Mouse (Mus musculus) layer of hippocampus, adult 11-12 months (tissue): Measurements from ENCODE around the gene Ugt2a1.
"Not testable (repeated sequence)": the region's sequence is repeated elsewhere in the genome, so short reads cannot be mapped to it uniquely, and the experiment has no call there.

Source experiments
- DNase-seq: peaks from one replicate; pipeline ENCODE4 v3.0.0; 2022; ENCODE audit warnings: low spot score

Gene Ugt2a1

DNA sequence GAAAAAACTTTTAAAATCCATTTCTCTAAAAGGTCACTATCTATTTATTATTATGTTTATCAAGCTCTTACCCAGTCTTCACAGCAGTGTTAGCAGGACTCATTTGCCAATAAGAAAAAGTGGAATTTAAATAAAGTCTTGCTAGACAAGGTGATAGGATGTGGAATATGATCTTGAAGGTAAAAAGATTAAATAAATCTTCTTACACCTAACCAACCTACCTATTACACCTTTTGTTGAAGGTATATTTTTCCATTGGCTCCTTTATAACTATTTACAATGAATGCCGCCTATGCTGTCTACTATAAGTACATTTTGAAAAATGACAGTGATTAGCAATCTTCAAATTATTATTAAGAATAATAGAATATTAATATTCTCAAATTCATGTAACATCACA is at the start of gene Ugt2a1:
TSS of gene Ugt2a1 (minus strand) at position 101 of the 400 bp plus-strand sequence.
- no peak for DNase-seq

DNA sequence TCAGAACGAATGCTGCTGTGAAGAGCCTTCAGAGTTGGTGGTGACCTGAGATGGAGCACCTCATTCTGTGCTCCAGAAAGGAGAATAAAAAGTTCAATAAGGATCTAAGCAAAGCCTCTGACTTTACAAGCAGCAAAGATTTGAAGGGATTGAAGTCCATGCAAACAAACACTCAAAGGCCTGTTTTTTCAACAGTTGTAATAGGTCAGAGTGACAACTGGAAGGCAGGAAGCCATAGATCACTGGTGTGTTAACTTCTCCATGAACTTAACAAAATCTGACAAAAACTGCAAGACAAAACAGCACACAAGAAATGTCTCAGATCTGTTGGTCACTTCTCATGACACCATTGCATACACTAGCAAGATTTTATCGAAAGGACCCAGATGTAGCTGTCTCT is 47.4 kb upstream of the Ugt2a1 start, which contains the start of gene Sult1b1:
TSS of gene Sult1b1 (minus strand) at position 85 of the 400 bp plus-strand sequence.
- no peak for DNase-seq

DNA sequence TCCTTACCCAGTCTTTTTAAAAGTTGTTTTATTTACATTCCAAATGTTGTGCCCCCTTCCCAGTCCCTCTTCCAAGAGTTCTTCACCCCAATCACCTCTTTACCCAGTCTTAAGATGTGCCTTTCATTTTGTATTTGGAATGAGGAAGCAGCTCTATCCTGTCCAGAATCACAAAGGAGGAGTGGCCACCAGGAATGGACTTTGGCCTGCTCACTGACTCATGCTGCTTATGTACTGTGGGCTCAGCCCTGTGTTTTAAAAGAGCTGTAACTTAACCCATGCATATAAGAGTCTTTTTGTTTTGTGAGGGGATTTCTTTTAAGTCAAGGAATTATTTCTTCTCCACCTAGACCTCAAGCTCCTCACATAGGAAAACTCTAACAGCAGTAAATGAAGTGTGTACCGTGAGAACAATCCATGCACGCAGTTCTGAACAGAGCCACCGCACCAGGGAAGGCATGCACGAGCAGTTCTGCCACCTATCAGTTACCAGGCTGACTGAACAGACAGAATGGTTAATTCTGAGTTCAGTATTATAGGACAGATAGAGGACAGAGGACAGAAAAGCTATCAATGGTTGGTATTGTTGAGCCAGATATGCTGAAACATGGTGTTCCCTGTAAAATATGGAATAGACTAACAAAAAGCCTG is 45.4 kb upstream of the Ugt2a1 start:
- DNase-seq, result no peak

DNA sequence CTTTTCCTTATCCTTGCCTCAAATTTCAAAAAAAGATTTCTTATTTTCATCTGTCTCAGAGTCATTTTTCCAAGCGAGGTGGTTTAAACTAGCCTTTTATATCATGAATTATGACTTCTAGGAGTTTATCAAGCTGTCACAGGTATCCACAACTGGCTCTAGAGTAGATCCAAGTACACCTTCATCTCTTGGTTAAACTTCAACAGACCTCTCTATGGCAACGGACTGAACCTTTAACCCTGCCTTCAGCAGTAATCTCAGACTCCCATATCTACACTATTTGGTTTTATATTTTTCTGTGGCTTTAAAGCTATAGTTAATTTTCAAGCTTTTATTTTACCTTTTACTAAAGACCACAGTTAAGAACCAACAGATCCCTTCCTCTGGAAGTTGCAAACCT is 41.6 kb upstream of the Ugt2a1 start:
- DNase-seq, result no peak

DNA sequence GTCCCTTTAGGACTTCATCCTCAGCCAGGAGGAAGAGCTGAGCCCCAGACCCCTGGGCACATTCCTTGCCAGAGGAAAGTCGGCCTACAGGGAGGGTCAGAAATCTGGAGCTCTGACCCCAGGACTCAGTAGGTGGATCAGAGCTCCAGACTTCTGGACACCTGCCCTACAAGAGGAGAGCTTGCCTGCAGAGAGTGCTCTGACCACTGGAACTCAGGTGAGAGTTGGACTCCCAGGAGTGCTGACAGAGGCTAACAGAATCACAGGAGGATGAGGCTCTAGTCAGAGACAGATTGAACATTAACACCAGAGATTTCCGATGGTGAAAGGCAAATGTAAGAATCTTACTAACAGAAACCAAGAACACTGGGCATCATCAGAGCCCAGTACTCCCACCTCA is 32.9 kb upstream of the Ugt2a1 start:
- not testable (repeated sequence) for DNase-seq

DNA sequence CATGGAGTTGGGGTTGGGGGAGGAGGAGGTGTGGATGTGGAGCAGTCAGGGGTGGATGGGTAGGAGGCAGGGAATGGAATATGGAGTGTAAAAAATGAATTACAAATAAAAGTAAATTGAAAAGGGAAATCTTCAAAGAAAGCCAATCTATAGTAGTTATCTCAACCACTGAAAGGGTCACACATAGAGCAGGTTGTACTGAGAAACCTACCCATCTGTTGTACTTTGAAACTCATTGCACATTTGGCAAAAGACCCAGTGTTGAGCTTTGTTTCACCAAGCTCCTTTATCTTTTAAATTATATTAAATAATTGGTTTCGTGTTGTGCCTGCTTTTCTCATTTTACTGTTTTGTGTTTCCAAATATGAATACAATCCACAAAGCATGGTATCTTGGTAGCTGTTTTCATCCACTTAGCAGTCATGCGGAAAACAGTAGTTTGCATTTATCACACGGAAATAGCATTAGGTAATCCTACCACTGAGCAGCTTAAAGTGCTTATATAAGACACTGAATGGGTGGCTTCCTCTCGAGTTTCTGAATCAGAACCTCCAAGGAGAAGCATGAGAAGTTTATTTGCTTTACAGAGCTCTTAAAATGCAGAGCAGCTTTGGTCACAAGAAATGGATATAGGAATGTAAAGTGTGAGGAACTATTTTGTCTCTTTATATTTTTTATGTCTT is 15.2 kb upstream of the Ugt2a1 start:
- DNase-seq, result no peak

DNA sequence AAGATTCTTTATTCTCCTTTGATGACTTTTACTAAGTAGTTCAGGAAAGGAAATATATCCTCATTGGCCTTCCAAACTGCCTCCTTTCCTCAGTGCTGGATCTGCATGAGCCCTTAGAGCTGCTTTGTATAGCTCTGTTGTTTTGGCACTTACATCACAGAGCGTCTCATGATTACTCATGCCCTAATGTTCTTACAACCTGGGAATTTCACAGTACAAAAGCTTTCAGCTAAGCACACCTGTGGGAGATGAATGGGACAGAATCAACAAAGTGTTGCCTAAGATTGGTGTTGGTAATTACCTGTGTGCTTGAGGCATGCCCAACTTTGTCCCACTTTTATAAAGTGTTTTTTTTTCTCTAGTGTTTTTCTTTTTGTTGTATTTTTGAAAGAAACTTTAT is 12.0 kb upstream of the Ugt2a1 start:
- DNase-seq, result no peak

DNA sequence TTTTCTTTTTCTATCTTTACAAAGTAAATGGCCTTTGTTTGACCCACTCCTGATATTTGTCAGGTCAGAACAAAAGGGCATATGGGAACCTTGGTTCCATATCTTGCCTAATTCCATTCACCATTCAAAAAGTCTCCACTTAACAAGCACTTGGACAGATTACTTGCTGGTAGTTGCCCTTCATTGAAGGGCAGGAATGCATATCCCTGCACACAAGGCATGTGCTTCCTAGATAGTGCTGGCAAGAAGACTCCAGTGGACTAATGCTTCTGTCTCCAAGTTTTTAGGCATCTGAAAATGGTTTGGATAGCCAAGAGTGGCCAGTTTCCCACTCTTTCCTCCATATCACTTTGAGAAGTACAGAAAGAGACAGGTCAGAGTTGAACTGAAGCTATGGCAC is 8.7 kb upstream of the Ugt2a1 start:
- DNase-seq, result no peak

DNA sequence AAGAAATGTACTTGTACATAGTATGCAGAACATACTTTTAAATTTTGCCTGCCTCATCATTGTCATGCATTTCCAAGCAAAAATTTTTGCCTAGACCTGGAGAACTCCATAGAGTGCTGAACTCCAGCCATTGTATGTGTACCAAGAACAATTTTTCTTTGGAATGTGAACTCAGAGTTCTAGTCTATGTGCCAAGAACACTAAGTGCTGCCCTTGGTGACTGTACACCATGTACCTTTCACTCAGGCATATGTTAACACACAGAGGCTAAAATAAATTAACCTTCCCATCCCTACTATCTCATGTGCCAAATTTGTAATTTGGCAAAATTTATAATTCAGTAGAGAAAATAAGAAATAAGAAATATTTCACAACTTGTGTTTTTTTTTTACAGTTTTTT is 8.3 kb upstream of the Ugt2a1 start:
- DNase-seq, result no peak

DNA sequence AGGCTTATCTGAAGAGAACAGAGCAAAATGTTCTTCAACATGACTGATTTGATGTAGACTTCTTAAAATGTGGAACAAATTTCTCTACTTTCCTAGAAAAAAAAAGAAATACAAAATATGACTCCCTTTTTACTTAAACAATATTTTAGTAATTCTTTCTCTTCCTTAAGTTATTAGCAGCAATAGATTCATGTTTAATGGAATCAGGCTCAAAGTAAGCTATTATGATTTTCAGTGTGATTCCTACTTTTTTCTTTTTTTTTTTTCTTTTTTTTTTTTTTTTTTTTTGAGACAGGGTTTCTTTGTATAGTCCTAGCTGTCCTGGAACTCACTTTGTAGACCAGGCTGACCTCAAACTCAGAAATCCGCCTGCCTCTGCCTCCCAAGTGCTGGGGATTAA is 4.0 kb downstream of the Ugt2a1 start, which contains the start of gene Gm43638:
TSS of gene Gm43638 (minus strand) at position 101 of the 400 bp plus-strand sequence.
- not testable (repeated sequence) for DNase-seq

DNA sequence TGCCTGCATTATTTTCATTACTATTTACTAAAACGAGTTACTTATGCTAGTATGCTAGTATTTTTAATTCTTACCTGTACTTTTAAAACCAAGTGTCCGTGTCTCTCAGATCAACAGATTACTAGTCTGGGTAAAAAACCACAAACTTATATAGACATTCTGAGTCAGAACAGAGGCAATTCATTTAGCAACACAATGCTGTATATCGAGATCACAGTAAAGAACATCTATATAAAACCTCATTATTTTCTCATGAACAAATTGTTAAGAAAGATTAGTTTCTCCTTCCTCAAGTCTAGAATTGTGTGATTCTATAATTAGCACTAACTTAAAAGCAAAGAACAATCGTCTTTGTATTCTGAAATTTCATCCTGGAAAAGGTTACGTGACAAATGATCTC is 8.5 kb downstream of the Ugt2a1 start, which contains the start of gene Ugt2a2:
TSS of gene Ugt2a2 (minus strand) at position 101 of the 400 bp plus-strand sequence.
- no peak for DNase-seq

DNA sequence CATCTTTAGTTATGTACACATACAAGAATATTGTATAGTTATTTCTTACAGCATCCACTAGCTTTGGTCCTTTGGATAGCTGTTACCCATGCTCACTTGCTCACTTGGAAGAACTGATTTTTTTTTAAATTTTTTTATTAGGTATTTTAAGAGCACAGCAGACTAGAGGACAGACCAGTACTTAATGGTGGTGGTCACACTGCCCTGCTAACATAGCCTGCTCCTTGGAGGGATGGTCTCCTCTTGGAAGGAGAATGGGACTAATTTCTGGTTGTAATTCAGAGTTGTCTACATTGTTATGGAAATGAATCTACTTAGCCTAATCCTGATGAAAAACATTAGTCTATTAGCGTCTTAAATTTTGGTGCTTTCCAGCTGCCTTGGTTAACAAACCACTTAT is 31.9 kb downstream of the Ugt2a1 start:
- no peak for DNase-seq

DNA sequence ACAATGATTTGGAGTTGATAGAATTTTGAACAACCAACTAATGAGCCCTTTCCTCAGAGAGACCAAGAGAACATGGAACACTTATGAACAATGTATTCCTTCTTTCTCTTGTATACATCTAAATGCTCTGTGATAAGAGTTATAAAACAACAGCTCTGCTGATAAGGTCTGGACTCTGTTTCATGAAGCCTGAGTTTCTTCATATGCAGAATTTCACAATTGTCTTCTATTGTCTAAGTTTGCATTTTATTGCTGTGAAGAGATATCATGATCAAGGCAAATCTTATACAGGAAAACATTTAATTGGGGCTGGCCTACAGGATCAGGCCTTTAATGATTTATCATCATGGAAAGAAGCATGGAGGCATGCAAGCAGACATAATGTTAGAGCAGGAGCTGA is 33.0 kb downstream of the Ugt2a1 start:
- no peak for DNase-seq

DNA sequence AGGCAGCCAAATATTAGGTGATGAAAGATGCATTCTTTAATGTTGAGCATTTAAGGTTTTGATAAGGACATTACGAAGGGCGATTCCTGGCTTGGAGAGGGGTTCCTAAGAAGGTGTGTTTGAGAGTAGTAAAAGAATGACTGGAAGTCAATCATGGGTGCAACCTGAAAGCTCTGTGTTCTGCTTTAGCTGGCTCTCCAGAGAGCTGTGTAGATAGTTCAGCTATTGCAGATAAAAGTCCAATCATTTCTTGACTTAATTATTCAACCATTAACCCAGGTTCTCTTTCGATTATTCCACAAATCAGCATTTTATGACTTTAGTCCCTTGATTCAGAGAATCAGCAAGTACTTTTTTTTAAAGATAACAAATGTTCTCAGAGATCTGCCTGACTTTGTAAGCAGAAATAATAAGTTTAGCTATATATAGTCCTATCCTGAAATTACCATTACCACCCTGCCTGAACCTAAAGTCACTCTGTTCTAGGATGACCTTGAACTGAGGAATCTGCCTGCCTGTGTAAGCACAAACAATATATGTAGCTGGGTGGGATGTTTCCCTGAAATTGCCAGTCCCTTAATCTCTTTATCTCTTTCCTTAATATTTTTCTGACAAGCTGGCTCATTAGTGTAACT is 34.3 kb downstream of the Ugt2a1 start:
- DNase-seq, result no peak

DNA sequence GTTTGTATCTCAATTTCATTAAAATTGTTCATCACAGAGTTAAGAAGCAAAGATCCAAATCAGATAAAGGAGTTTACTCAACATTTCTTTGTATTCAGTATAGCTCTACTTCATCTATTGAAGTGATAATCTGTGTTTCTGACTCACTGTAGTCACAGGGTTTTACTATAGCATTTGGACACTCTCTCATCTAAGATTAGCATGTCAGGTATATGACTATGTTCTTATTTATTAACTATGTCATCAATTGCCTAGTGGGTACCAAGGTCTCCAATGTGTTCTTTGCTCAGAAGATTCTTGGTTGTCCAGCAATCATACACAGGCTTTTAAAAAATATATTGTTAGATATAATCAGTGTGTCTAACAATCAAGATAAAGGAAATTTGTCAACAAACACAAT is 35.2 kb downstream of the Ugt2a1 start:
- no peak for DNase-seq

DNA sequence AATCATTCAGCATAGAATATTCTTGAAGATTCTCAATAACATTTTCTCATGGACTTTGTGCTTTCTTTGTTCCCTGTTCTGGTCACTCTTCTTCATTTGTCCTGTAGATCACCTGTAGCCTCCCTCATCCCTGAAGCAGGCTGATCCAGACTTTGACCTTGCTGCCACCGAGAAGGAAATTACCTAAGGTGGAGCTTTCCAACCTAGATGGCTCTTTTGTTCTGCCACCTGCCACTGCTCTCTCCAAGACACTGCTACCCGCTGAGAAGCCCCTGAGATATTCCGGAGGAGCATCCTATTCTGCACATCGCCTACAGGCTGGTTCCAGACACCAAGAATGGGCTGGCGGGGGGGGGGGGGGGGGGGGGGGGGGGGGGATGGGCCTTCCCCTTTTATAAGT is 38.2 kb downstream of the Ugt2a1 start:
- not testable (repeated sequence) for DNase-seq

DNA sequence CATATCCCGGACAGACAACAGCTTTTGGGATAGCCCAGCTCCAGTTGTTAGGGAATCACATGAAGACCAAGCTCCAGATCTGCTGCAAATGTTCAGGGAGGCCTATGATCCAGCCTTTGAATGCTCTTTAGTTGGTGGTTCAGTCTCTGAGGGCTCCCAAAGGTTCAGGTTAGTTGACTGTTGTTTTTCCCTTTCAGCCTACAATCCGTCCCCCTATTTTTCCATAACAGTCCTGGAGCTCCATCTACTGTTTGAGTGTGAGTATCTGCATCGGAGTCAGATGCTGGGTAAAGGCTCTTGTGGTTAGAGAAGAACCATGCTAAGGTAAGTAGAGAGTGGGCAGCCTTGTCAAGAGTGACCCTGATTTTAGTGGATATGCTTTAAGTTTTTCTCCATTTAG is 54.4 kb downstream of the Ugt2a1 start:
- DNase-seq, result peak; percentile 6

DNA sequence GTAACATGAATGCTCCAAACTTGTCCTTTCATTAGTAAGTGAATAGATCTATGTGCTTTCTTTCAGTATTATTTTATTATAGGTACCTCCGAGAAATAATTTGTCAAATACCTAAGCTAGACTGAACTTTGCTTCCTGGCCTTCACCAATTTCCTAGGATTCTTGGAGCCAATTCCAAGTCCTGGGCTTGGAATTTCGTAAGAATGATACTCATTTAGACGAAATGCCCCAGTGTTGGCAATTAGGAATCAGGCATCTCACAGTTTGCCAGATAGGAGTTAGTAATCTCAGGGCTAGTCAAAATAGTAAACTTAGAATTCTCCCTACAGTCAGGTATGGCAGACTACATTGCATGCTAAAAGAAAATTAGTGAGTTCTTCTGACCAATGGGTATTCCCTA is 65.0 kb downstream of the Ugt2a1 start:
- DNase-seq, result no peak

DNA sequence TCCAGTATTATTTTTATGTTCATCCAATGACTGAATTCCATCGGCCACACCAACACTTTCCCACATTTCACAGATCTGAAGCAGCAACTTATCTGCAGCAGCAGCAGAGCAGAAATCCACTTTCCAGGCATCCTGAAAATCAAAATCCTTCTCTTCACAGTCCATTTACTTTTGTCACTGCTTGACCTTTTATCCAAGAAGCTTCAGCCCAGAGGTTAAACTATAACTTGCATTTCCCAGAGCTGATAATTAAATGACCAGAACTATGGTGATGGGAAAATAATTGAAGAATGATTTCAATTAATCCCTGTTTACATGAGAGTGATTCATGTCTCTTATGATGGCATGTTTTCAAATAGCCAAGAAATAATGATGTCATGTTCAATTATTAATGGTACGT is 66.6 kb downstream of the Ugt2a1 start, which contains the start of gene Ugt2b38:
TSS of gene Ugt2b38 (minus strand) at position 163 of the 400 bp plus-strand sequence.
- not testable (repeated sequence) for DNase-seq
